Mouse (Mus musculus): ENCODE measurements at regions not wholly inside any gene's neighbourhood (a gene's known extent, or its start where the extent isn't known, plus 50 kb on each side); places are given as distances from the start of the nearest gene placed in this dataset.

- no peaks in the 10 kb centered on the region for H3K27me3 ChIP-seq
- peaks cover 14% of the 10 kb centered on the region; the same call in 1 of the 2 replicates for H3K36me3 ChIP-seq
- WGBS: 70% methylated on average over 4 of the region's 4 CpGs
- no peak for ATAC-seq (ENCODE audit: insufficient number of reproducible peaks, insufficient read depth, low FRiP score, low TSS enrichment, low read depth)
- peak overlapping the region; percentile 78 for H3K27ac ChIP-seq
- H3K4me2 ChIP-seq: no peak overlapping the region
- no peak overlapping the region for H3K9ac ChIP-seq (replicated peaks)
- H3K4me1 ChIP-seq (replicated peaks): peaks cover 50% of the 10 kb centered on the region
- no peak overlapping the region for H3K4me3 ChIP-seq (replicated peaks)
- no peaks in the 10 kb centered on the region for H3K9me3 ChIP-seq
Measured at GRCm38 (mm10) chr13:28557032-28557570, 299.8 kb downstream of the Gm11361 start.

GRCm38 (mm10) chr13:28556385-28556938 lies 299.1 kb downstream of the Gm11361 start:
- Histone ChIP-seq H3K27me3 (no peaks in the 10 kb centered on the region), H3K4me2 (no peak overlapping the region), H3K4me3 (replicated peaks) (no peak overlapping the region), H3K9me3 (no peaks in the 10 kb centered on the region), H3K4me1 (replicated peaks) (peaks cover 56% of the 10 kb centered on the region), H3K27ac (peak overlapping the region; percentile 78; the same call in 1 of the 2 replicates), H3K36me3 (peaks cover 14% of the 10 kb centered on the region; the same call in 1 of the 2 replicates), H3K9ac (replicated peaks) (no peak overlapping the region)
- 28% methylated on average over 5 of the region's 5 CpGs for WGBS
- ATAC-seq (ENCODE audit: insufficient number of reproducible peaks, insufficient read depth, low FRiP score, low TSS enrichment, low read depth): no peak

DNA sequence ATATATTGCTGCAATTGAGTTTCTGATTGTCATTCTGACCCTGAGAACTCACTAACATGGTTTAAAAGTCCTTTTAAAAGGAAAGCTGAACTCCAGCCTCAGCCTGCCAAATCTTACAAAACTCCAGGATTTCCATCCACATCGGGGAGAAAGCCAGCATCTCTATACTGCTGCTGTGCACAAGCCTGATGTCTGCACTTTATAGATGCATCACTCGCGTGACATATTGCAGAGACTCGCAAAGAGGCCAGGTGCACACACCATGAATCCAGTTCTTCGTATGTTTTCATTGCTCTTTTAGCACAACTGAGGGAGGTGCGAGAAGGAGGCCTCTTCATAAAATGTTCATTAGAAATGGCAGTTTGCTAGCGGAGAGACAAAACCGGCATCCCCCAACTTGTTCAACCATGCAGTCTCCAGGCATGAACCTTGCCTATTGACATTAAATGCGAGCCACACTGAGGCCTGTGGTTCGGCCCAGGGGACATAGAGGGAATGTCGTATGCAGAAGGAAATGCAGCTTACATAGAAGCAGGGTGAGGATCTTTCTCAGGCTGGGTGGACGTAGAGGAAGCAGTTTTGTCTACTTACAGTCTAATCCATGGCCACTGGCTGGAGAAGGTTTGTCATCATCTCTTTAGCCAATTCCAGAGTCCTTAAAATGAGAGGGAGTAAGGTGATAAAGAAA lies 297.0 kb downstream of the Gm11361 start:
- Histone ChIP-seq H3K4me1 (replicated peaks) (peaks cover 56% of the 10 kb centered on the region), H3K36me3 (peaks cover 5% of the 10 kb centered on the region; the same call in 1 of the 2 replicates), H3K4me3 (replicated peaks) (no peak overlapping the region), H3K4me2 (peak overlapping the region; percentile 4; the same call in 1 of the 2 replicates), H3K27ac (peak overlapping the region; percentile 91), H3K9ac (replicated peaks) (no peak overlapping the region), H3K9me3 (no peaks in the 10 kb centered on the region), H3K27me3 (no peaks in the 10 kb centered on the region)
- WGBS: 33% methylated on average over 12 of the region's 12 CpGs
- ATAC-seq (ENCODE audit: insufficient number of reproducible peaks, insufficient read depth, low FRiP score, low TSS enrichment, low read depth): no peak

DNA sequence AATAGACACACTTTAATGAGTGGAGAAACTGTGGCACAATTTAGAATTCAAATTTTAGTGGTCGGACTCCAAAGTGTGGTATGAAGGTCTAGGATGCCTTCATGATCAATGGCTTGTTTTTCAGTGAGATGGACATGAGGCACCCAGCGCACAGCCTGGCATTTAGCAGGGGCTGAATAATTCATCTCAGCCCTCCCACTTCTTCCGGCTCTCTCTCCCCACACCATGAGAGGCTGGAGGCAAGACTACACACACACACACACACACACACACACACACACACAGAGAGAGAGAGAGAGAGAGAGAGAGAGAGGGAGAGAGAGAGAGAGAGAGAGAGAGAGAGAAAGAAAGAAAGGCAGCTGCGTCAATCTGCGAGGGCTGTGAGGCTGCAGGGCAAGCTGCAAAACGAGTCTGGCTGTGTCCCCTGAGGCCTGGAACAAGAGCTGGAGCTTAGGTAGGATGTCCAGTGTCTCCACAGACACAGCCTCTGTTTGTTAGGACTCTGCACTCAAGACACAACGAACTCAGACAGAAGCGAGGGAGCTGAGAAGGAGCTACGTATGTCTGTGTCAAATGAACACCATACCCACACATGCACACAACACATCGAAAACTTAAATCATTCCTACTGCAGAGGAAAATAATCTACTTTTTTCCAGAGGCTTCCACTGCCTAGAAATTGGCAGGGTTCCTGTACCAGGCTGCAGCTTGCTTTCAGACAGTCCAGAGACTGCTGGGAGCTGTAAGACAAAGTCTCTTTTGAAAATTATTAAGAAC lies 295.8 kb downstream of the Gm11361 start:
- Histone ChIP-seq H3K4me1 (replicated peaks) (peaks cover 56% of the 10 kb centered on the region), H3K27ac (peak overlapping the region; percentile 91), H3K4me2 (peak overlapping the region; percentile 40), H3K4me3 (replicated peaks) (no peak overlapping the region), H3K27me3 (no peaks in the 10 kb centered on the region), H3K36me3 (peaks cover 4% of the 10 kb centered on the region; the same call in 1 of the 2 replicates), H3K9ac (replicated peaks) (no peak overlapping the region), H3K9me3 (no peaks in the 10 kb centered on the region)
- WGBS: 32% methylated on average over 10 of the region's 10 CpGs
- ATAC-seq (ENCODE audit: insufficient number of reproducible peaks, insufficient read depth, low FRiP score, low TSS enrichment, low read depth): 0 out of 2 replicates have a peak, but pooled peaks have one; percentile 39

- Histone ChIP-seq H3K27ac (0 out of 2 replicates have a peak overlapping the region, but pooled peaks have one; percentile 47), H3K36me3 (no peaks in the 10 kb centered on the region), H3K27me3 (no peaks in the 10 kb centered on the region), H3K9me3 (no peaks in the 10 kb centered on the region), H3K9ac (replicated peaks) (no peak overlapping the region), H3K4me3 (replicated peaks) (no peak overlapping the region), H3K4me1 (replicated peaks) (peaks cover 49% of the 10 kb centered on the region), H3K4me2 (no peak overlapping the region)
- ATAC-seq (ENCODE audit: insufficient number of reproducible peaks, insufficient read depth, low FRiP score, low TSS enrichment, low read depth): no peak
- 67% methylated on average over 6 of the region's 6 CpGs for WGBS
Measured at GRCm38 (mm10) chr13:28551555-28551954, 294.2 kb downstream of the Gm11361 start.

- no peak overlapping the region for H3K9ac ChIP-seq (replicated peaks)
- no peak for ATAC-seq (ENCODE audit: insufficient number of reproducible peaks, insufficient read depth, low FRiP score, low TSS enrichment, low read depth)
- H3K4me3 ChIP-seq (replicated peaks): no peak overlapping the region
- H3K27me3 ChIP-seq: no peaks in the 10 kb centered on the region
- WGBS: 92% methylated on average over 1 of the region's 1 CpGs
- H3K4me2 ChIP-seq: no peak overlapping the region
- peak overlapping the region; percentile 66 for H3K27ac ChIP-seq
- H3K4me1 ChIP-seq (replicated peaks): peaks cover 22% of the 10 kb centered on the region
- H3K36me3 ChIP-seq: peaks cover 9% of the 10 kb centered on the region; the same call in 1 of the 2 replicates
- no peaks in the 10 kb centered on the region for H3K9me3 ChIP-seq
Measured at GRCm38 (mm10) chr13:28545797-28546196, 288.5 kb downstream of the Gm11361 start.

DNA sequence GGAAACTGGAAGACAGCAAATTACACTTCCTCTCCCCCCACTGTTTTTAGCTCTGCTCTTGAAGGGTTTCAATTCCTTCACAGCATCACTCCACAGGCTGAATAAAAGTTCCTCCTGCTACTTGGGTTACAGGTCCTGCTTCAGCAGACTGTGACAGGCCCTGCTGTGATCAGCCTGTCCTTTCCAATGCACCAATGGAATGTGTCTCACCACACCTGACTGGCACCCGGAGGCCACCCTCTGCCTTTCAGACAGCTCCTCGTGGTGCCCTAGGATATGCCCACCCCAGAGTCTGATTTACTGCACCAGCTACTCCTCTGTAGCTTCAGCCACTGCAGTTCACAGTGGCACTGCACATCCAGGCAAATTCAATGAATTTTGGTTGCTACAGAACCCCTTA lies 288.0 kb downstream of the Gm11361 start:
- Histone ChIP-seq H3K4me2 (no peak overlapping the region), H3K4me3 (replicated peaks) (no peak overlapping the region), H3K27me3 (no peaks in the 10 kb centered on the region), H3K36me3 (peaks cover 12% of the 10 kb centered on the region; the same call in 1 of the 2 replicates), H3K4me1 (replicated peaks) (peaks cover 22% of the 10 kb centered on the region), H3K27ac (peak overlapping the region; percentile 66), H3K9ac (replicated peaks) (no peak overlapping the region), H3K9me3 (no peaks in the 10 kb centered on the region)
- no peak; the same call in 1 of the 2 replicates for ATAC-seq (ENCODE audit: insufficient number of reproducible peaks, insufficient read depth, low FRiP score, low TSS enrichment, low read depth)
- WGBS: 45% methylated on average over 2 of the region's 2 CpGs

DNA sequence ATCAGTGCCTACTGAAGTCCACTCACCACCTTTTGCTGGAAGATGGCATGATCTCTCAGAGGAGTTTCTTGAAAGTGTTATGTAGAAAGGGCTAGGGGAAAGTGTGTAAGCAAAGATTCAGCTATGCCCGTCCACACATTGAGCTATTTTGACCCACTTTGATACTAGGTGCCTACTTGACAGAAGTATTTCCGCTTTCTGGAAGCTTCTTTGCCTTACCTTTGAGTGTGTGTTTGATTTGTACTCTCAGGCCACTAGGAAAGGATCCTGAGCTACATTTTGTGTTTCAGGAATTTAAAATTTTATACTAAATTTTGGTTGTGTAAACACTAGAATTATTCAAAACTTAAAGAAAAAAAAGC lies 287.5 kb downstream of the Gm11361 start:
- Histone ChIP-seq H3K9me3 (no peaks in the 10 kb centered on the region), H3K9ac (replicated peaks) (no peak overlapping the region), H3K27ac (peak overlapping the region; percentile 80), H3K4me1 (replicated peaks) (peaks cover 22% of the 10 kb centered on the region), H3K36me3 (peaks cover 12% of the 10 kb centered on the region; the same call in 1 of the 2 replicates), H3K27me3 (no peaks in the 10 kb centered on the region), H3K4me2 (peak overlapping the region; percentile 35), H3K4me3 (replicated peaks) (no peak overlapping the region)
- no peak for ATAC-seq (ENCODE audit: insufficient number of reproducible peaks, insufficient read depth, low FRiP score, low TSS enrichment, low read depth)
- WGBS: 77% methylated on average over 2 of the region's 2 CpGs

DNA sequence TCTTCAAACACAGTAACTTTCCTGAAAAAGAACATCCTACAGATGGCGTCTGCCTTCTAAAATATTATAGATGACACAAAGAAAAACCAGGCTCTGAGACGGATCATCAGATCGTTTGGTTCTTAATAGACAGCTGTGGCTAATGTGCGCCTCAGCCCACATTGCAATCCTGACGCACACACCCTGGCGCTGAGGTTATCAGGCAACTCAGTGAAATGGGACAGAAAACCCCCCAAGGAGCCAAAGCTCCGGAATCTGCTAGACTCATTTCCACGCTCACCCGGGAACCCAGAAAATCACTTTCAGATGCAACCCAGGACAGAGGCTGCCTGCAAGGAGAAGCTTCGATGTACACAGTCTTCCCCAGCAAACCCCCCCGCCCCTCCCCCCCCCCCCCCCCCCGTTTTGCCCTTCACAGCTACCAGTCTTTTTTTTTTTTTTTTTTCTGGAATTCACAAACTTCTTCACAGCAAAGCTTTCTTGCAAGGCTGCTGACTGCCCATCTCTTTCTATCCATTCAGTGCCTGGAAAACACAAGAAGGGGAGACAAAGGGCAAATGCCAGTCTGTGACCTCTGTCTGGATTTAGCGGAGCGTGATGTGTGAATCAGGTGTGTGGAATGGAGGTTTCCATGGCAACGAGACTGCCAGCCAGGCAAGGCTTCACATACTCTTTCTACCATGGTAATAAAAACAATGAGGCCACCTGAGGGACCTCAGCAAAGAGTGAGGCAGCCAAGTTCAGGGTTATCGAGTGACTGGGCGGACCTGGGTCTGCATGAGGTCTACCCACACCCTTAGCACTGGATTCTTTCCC lies 286.9 kb downstream of the Gm11361 start:
- Histone ChIP-seq H3K9ac (replicated peaks) (no peak overlapping the region), H3K4me2 (peak overlapping the region; percentile 35), H3K27me3 (no peaks in the 10 kb centered on the region), H3K27ac (peak overlapping the region; percentile 80), H3K4me1 (replicated peaks) (peaks cover 22% of the 10 kb centered on the region), H3K4me3 (replicated peaks) (no peak overlapping the region), H3K9me3 (no peaks in the 10 kb centered on the region), H3K36me3 (peaks cover 12% of the 10 kb centered on the region; the same call in 1 of the 2 replicates)
- no peak; the same call in 1 of the 2 replicates for ATAC-seq (ENCODE audit: insufficient number of reproducible peaks, insufficient read depth, low FRiP score, low TSS enrichment, low read depth)
- WGBS: 14% methylated on average over 15 of the region's 17 CpGs

GRCm38 (mm10) chr13:28541607-28542006 lies 284.3 kb downstream of the Gm11361 start:
- H3K27me3 ChIP-seq: no peaks in the 10 kb centered on the region
- H3K27ac ChIP-seq: no peak overlapping the region
- H3K4me3 ChIP-seq (replicated peaks): no peak overlapping the region
- peaks cover 9% of the 10 kb centered on the region for H3K9me3 ChIP-seq
- peaks cover 22% of the 10 kb centered on the region for H3K4me1 ChIP-seq (replicated peaks)
- H3K36me3 ChIP-seq: peaks cover 25% of the 10 kb centered on the region; the same call in 1 of the 2 replicates
- no peak overlapping the region for H3K9ac ChIP-seq (replicated peaks)
- 91% methylated on average over 3 of the region's 3 CpGs for WGBS
- no peak for ATAC-seq (ENCODE audit: insufficient number of reproducible peaks, insufficient read depth, low FRiP score, low TSS enrichment, low read depth)
- no peak overlapping the region for H3K4me2 ChIP-seq

All from limb, embryonic 12.5 days (tissue).